Mouse (Mus musculus) urinary bladder, adult 18-20 months (tissue): ENCODE measurements around the gene Gins1.
"Not testable (repeated sequence)": the region's sequence is repeated elsewhere in the genome, so short reads cannot be mapped to it uniquely, and the experiment has no call there.

ENCODE experiments used
- DNase-seq, 2 experiments: peaks; one replicate each; pipeline ENCODE4 v3.0.0; 2022; ENCODE audit warnings: low spot score in 2 of 2, mixed read lengths in 2 of 2

The Gins1 gene

DNA sequence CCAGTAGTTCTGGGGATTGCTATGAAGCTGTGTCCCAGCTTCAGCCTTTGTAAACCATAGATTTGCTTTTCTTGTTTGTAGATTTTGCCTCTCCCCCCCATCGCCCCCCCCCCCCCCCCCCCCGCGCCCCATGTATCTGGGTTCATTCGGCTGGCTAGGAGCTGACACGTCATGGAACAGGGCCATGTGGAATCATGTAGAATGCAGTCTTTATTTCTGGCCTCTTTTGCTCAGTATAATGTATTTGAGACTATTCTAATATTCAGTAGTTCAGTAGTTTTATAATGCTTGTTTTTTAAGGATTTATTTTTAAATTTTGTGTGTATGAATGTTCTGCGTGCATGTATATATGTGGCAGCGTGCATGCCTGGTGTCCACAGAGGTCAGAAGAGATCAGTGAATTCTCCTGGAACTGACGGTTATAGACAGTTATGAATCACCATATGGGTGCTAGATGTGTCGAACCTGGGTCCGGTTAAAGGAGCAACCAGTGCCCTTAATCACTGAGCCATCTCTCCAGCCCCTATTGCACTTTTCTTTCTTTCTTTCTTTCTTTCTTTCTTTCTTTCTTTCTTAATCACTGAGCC is 5.2 kb downstream of the Gins1 start:
- no peak for DNase-seq

DNA sequence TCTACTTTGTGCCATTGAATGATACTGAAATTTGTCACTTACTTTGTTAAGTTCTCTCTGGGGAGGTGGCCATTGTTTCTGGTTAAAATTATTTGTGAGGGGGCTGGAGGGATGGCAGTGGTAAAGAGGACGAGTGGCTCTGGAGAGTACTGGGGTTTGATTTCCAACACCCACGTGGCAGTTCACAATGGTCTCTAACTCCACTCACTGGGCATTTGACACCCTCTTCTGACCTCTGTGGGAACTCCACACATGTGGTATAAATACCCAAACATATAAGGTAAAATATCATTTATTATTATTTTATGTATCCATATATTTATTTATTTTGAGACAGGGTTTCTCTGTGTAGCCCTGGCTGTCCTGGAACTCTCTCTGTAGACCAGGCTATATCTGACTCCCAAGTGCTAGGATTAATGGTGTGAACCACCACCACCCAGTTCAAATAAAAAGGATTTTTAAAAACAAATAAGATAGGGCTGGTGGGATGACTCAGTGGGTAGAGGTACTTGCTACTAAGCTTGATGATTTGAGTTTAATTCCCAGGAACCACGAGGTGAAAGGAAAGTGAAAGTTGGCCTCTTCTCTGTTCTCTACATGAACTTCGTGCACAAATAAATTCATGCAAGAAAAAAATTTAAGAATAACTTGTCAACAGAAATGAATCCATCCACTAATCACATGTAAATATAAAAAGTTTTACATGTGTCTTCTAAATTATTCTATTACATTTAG is 9.7 kb downstream of the Gins1 start:
- no peak for DNase-seq

DNA sequence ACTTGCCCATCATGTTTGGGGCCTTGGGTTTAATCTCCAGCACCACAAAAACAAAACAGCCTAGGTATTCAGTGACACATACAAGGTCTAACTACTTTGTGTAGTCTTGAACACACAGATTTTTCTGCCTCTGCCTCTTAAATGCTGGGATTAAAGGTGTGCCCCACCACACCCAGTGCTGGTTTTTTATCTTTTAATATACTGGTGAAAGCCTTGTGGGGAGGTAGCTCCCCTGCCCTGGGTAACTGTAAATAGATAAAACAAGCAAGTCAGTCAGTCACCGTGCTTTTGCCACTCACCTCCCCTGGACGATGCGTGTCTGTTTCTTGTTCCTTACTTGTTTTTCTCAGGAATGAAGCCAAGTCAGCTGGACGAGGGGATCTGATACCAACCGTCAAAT is 10.6 kb downstream of the Gins1 start:
- DNase-seq, result no peak

DNA sequence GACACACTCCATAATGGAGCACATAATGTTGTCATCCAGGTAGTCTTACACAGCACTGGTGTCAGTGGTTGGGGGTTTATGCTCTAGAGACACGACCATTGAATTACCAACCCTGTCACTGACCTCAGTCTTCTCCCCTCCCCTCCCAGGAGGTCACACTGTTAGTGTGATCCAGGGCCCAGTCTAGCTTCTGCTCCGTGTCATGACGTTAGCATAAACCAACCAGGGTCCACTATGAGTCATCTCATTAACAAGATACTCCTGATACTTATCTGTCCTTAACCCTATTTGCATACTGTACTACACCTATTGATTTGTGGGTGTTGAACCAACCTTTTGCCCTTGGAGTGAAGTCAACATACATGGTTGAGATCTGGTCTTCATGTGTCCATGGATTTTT is 13.5 kb downstream of the Gins1 start:
- DNase-seq, result no peak

GRCm38 (mm10) chr2:150920543-150920942 is 15.3 kb downstream of the Gins1 start:
- no peak for DNase-seq

DNA sequence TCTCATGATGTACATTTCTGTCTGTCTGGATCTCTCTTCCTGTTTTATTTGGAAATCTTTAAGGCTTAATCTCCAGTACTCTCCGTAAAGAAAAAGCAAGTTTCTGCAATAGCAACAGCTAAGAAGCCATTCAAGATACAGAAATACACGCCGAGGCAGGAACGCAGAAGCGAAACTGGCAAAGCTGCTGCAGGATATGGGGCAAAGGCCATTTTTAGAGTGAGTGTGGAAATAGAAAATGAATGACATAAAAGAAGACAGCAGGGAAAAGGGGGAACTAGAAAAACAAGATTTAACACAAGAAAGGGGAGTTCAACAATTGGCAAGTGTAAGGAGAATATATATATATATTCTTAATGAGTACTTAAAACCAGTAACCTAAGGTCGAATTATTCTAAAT is 16.5 kb downstream of the Gins1 start:
- DNase-seq, result no peak

- DNase-seq, result no peak
Measured at GRCm38 (mm10) chr2:150922165-150922564, 17.0 kb downstream of the Gins1 start.

GRCm38 (mm10) chr2:150923026-150923425 is 17.8 kb downstream of the Gins1 start:
- no peak for DNase-seq

DNA sequence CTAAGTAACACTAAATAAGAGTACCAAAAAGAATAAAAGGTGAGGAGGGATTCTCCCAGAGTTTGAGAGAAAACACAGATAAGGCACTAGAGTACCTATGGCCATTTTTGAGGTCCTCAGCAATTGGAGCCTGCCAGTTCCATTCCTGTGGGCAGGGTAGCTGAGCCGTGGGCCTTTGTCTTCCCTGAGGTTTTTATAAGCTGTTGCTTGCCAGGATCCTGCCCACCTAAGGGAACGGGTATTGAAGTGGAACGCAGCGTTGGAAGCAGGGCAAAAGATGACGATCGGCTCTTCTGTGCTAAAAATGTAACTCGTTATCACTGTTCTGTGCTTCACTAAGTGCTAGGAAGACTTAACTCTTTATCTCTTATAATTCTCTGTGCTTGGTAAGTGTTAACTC is 18.3 kb downstream of the Gins1 start:
- no peak for DNase-seq

DNA sequence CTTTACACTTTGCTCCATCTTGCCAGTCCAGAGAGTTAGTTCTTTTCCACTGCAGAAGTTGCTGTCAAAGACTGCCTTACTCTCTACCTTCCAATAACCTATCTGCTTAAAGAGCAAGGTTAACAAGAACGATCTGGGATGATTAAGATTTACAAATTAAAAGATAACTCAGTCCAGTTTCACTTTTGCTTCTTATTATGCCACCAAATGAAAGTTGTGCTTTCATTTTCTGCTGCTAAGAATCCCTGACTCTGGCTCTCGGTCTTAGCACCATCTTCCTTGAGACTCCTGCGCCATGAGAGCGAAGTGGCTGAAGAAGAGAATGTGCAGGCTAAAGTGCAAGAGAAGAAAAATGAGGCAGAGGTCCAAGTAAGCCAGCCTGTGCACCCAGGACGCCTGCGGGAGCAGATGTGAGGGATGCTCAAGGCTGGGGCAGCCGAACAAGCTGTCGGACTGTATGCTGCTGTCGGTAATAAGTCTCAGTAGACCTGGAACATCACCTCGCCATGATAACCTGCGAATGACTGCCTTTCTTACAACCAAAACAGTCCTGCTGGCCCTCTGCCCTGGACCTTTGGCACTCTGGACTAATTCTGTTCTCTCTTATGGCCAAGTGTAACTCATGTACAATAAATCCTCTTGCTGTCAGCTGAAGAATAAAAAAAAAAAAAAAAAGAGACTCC is 22.0 kb downstream of the Gins1 start:
- no peak for DNase-seq

DNA sequence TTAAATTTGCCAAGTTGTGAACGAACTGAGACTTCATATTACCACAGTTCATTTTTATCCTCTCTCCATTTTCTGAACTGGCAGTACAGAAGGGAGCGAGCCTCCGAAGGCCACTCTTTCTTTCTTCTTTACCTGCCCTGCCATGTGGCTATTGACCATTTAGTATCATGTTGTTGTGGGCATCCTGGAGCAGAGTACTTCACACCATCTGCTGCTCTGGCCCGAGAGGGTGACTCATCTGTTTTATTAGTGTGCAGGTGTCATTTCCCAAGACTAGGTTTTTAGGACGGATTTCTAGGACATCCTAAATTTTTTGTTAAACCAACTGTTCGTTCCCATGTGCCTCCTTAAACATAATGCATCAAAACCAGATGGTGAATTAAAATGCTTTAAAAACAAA is 24.0 kb downstream of the Gins1 start:
- no peak for DNase-seq

DNA sequence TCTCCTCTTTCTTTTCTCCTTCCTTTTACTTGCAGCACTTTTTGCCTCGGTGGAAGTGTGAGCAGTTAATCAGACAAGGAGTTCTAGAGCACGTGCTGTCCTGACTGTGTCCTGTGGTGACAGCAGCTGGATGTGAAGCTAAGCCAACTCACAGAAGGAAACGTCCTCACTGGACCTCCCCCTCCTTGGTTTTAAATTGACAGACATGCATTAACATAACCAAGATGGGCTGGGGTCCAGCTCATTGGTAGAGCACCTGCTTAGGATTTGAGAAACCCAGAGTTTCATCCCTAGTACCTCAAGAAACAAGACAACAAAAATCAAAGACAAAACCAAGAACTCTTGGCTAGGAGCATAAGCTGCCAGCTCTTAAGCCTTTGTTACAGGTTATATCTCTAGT is 25.6 kb downstream of the Gins1 start:
- DNase-seq, result no peak

DNA sequence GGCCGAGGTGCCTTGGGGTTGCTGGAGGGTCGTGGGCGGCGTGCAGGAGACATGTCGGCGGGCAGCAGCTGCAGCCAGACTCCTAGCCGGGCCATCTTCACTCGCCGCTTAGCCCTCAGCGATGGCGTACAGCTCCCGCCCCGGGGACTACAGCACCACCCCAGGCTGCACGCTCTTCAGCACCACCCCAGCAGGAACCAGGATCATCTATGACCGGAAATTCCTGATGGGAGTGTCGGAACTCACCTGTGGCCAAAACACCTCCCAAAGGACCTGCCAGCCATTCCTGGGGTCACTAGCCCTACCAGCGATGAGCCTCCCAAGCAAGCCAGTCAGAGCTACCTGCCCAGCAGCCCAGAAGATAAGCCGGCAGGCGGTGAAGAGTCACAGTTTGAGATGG is 28.3 kb downstream of the Gins1 start:
- DNase-seq, result no peak

DNA sequence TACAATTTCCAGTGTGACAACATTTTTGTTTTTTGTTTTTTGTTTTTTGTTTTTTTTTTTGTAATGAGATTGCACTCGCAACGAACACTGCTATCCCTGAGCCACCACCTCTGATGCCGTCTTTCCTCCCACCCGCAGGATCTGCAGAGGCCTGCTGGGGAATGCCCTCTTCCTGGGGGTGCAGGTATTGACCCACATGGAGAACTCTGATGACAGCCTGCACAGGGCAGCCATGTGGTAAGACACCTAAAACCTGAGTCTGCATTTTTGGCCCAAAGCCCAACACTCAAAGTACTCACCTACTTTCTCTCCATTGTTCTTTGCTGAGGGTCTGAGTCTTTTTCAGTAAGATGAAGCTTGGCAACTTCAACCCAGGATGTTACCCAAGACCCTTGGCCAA is 29.5 kb downstream of the Gins1 start:
- no peak for DNase-seq

DNA sequence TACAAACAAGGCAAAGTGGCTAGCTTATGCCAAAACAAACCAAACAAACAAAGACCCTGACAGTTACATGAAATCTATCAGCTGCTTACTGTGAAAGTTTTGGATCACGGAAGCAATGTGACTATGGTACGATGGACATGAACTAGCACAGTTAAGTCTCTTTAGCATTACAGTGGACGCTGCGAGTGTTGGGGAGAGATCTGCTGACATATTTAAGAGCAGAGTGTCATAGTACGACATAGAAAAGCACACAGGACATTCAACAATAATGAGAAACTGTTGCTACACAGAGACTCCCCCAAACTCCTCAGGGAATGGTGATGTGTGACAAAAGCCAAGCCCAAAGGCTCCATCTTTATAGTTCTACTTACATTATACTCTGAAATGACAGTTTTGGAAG is 38.8 kb downstream of the Gins1 start:
- DNase-seq, result no peak

DNA sequence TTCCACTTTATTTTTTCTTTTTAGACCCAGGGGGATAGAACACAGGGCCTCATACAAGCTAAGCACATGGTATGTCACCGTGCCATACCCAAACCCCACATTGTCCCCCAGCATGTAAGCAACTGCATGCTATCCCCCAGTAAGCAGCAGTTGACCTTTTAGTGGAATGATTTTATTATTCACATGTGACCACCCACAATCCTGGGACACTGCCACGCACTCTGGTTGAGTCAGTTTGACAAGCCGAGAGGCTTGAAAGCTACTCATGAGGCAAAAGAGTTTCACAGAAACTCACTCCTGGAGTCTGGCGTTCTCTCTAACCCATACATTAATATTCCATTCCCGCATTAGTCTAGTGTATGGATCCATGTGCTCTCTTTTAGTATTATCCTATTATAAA is 42.1 kb downstream of the Gins1 start:
- not testable (repeated sequence) for DNase-seq

DNA sequence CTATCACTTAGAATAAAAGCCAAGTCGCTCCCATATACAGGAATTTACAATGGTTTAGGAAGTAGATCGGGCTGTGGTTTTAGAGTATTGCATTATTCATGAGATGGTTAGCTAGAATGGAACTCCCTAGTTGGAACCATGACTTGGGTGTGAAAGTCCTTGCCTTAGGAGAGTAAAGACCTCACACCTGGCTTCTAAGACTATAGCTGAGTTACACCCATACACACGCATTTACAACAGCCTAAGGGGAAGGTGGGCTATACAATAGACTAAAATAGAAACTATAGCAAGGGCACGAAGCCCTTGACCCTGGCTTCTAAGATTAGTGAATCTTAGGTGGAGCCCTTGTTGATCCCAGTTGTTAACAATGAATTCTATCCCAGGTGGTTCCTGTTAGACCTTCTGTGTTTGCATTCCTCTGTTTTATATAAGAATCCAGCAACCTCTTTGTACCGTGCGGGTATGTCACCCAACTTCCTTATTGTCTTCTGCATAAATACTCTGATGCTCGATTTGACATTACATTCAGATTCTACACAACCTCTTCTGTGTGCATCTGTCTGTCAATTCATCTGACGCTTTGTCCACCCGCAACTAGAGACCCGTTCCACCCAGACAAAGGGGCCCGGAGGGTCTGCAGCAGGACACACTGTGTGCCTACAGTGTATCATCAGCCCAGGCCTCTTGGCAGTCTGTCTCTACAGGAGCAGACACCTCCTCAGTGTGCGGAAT is 42.8 kb downstream of the Gins1 start:
- not testable (repeated sequence) for DNase-seq

DNA sequence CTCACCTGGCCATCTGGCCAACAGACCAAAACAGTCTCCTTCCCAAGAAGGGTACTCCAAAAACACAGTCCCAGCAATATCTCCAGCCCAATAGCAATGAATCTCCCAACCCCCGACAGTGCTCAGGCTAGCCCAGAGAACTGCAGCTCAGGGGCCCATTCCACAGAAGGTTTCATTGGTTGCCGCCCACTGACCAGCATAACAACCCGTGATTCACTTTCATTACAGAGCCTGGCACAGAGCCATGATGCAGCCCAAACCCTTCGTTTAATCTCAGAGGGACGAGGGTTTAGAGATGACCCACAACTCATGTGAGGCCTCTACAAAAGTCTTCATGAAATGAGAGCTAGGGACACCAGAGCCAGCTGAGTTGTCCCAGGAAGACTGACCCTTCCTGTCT is 43.6 kb downstream of the Gins1 start:
- DNase-seq, result no peak

- no peak for DNase-seq
Measured at GRCm38 (mm10) chr2:150949652-150950051, 44.5 kb downstream of the Gins1 start.

DNA sequence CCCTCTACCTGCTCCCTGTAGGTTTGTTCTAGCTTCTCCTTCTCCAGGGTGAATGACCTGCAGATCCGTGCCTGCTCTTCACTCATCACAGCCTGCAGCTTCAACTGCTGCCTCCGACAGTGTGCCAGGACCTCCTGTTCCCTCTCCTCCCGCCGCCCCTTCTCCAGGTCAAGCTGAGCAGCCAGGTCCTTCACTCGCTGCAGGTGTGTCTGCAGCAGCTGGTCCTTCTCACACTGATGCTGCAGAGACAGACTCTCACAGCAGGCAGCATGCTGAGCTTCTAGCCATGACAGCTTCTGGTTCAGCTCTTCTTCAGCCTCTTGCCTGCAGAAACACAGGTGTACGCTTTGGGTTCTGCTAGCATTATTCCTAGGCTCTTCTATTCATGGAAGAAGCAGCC is 44.9 kb downstream of the Gins1 start:
- DNase-seq, result no peak

DNA sequence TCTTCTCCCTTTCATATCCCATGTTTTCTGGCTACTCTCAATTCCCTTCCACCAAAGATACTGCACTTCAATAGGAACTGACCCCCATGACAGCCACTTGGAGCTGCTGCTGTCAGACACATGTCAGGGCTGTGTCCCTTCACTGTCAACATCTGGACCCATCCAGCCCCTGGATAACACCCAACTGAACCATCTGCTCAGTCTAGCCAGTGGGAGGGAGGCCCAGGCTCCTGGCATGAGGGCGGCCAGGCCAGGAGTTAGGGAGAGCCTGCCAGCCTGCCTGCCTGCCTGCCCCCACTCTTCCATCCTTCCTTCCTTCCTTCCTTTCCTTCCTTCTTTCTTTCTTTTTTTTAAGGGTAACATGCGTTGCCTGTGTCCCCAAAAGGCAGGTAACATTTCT is 46.0 kb downstream of the Gins1 start:
- DNase-seq, result no peak

GRCm38 (mm10) chr2:150955859-150956258 is 50.7 kb downstream of the Gins1 start:
- no peak for DNase-seq

GRCm38 (mm10) chr2:150959521-150959920 is 54.3 kb downstream of the Gins1 start:
- DNase-seq, result no peak
